Mouse (Mus musculus): Measurements from ENCODE around the gene Gsdmc3. TPM values are rescaled to one million over a fixed set of nuclear protein-coding genes. Genes with fewer than 3 reads are reported as not detected.
"Not testable (repeated sequence)": the region's sequence is repeated elsewhere in the genome, so short reads cannot be mapped to it uniquely, and the experiment has no call there.

Gsdmc3 gene
- total RNA-seq (2021): not detected
- not detected in 2 replicates for polyA plus RNA-seq (2012; rRNA removed)
- long read RNA-seq: 0 reads

- DNase-seq: not testable (repeated sequence)
Measured at GRCm38 (mm10) chr15:63878458-63878857, at the start of gene Gsdmc3. Gene Gsdmc3 (minus strand): TSS chr15:63878558.

GRCm38 (mm10) chr15:63926201-63926600 lies 47.8 kb upstream of the Gsdmc3 start:
- no peak for DNase-seq

GRCm38 (mm10) chr15:63924484-63924883 lies 46.1 kb upstream of the Gsdmc3 start:
- DNase-seq: peak; percentile 38

GRCm38 (mm10) chr15:63921618-63922017 lies 43.3 kb upstream of the Gsdmc3 start:
- not testable (repeated sequence) for DNase-seq

GRCm38 (mm10) chr15:63919728-63920127 lies 41.4 kb upstream of the Gsdmc3 start:
- not testable (repeated sequence) for DNase-seq

GRCm38 (mm10) chr15:63916584-63916983 lies 38.2 kb upstream of the Gsdmc3 start:
- DNase-seq: not testable (repeated sequence)

- not testable (repeated sequence) for DNase-seq
Measured at GRCm38 (mm10) chr15:63912197-63912596, 33.8 kb upstream of the Gsdmc3 start, which contains the start of gene Gsdmc4. Gene Gsdmc4 (minus strand): TSS chr15:63912297.

- DNase-seq: not testable (repeated sequence)
Measured at GRCm38 (mm10) chr15:63909896-63910295, 31.5 kb upstream of the Gsdmc3 start.

- peak; percentile 10 for DNase-seq
Measured at GRCm38 (mm10) chr15:63895560-63896353, 17.4 kb upstream of the Gsdmc3 start.

- not testable (repeated sequence) for DNase-seq
Measured at GRCm38 (mm10) chr15:63888440-63888839, 10.1 kb upstream of the Gsdmc3 start.

- not testable (repeated sequence) for DNase-seq
Measured at GRCm38 (mm10) chr15:63887949-63888348, 9.6 kb upstream of the Gsdmc3 start.

- DNase-seq: not testable (repeated sequence)
Measured at GRCm38 (mm10) chr15:63876160-63876559, 2.2 kb downstream of the Gsdmc3 start.

GRCm38 (mm10) chr15:63861965-63862364 lies 16.4 kb downstream of the Gsdmc3 start:
- not testable (repeated sequence) for DNase-seq

Other genes starting within 250 kb of the Gsdmc3 start
- gene Gsdmc2, start 33.4 kb downstream of the Gsdmc3 start, total RNA-seq (2021): not detected
- not detected in 2 replicates for gene Gsdmc2, start 33.4 kb downstream of the Gsdmc3 start, polyA plus RNA-seq (2012; rRNA removed)
- gene Gsdmc4, start 33.7 kb upstream of the Gsdmc3 start, total RNA-seq (2021): not detected
- not detected in 2 replicates for gene Gsdmc4, start 33.7 kb upstream of the Gsdmc3 start, polyA plus RNA-seq (2012; rRNA removed)
- 10 to 100 TPM; 33.2 to 38.3 TPM for gene Fam49b, start 181.9 kb upstream of the Gsdmc3 start, total RNA-seq (2021)
- gene Fam49b, start 181.9 kb upstream of the Gsdmc3 start, polyA plus RNA-seq (2012; rRNA removed): 7.5 and 22.1 TPM in 2 replicates